Mouse (Mus musculus): ENCODE results near the gene Hivep2.

DNA sequence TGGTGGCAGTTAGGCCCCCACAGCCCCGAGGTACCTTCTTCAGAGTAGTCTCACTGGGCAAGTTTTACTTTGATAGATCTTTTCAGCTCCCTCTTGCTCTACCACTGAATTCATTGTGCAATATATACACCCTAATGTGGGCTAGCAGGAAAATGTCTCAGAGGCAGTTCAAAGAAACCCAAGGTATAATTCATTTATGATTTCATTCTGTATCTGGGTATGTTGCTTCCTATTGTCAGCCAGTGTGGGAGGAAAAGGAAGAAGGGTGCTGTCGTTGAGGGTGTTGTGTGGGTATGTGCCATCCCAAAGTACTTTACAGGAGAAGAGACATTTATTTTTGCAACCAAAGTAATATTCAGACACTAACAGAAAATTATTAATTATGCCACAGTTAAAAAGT lies 92.9 kb downstream of the Hivep2 start:
- TF ChIP-seq HCFC1 (IDR thresholded peaks at IDR 0.05; ENCODE audit: borderline replicate concordance, insufficient read depth, low read length) = no peak
- TF ChIP-seq MAFK (IDR thresholded peaks at IDR 0.05; ENCODE audit: insufficient read depth, low read depth, low read length) = no peak
- no peak for TF ChIP-seq CHD2 (IDR thresholded peaks at IDR 0.05; ENCODE audit: low read depth, low read length)
- no peak for TF ChIP-seq ZNF384 (IDR thresholded peaks at IDR 0.05; ENCODE audit: low read depth, low read length)

Data from ES-E14 (cell line).